Mouse (Mus musculus) neural tube, embryonic 13.5 days (tissue): ENCODE results near the gene Psma2. TPM values are rescaled to one million over a fixed set of nuclear protein-coding genes. Genes with fewer than 3 reads are reported as not detected.

ENCODE experiments used
- ATAC-seq: fragments of 200-750 bp; cut with Nextera tagmentation; 2 replicates; pipeline ENCODE4 v1.8.0; 2017; ENCODE audit warnings: low read depth, mild to moderate bottlenecking, moderate TSS enrichment, moderate library complexity
- H3K27ac ChIP-seq: fragments of 300-500 bp; sonication (generic); replicated peaks from 2 replicates; pipeline ENCODE4 v1.5.1; 2015; ENCODE audit warnings: moderate library complexity, mild to moderate bottlenecking, inconsistent platforms
- H3K27me3 ChIP-seq: fragments of 300-500 bp; sonication (generic); 2 replicates; pipeline ENCODE4 v1.6.1; 2015; ENCODE audit warnings: mild to moderate bottlenecking, inconsistent platforms
- H3K36me3 ChIP-seq: fragments of 300-500 bp; sonication (generic); 2 replicates; pipeline ENCODE4 v1.6.1; 2015; ENCODE audit warnings: mild to moderate bottlenecking, inconsistent platforms
- H3K4me1 ChIP-seq: fragments of 300-500 bp; sonication (generic); replicated peaks from 2 replicates; pipeline ENCODE4 v1.6.1; 2015; ENCODE audit warnings: inconsistent platforms
- H3K4me2 ChIP-seq: fragments of 300-500 bp; sonication (generic); 2 replicates; pipeline ENCODE4 v1.6.1; 2015; ENCODE audit warnings: inconsistent platforms, mild to moderate bottlenecking, moderate library complexity
- H3K4me3 ChIP-seq: fragments of 300-500 bp; sonication (generic); 2 replicates; pipeline ENCODE4 v1.5.1; 2015; ENCODE audit warnings: mild to moderate bottlenecking, inconsistent platforms
- H3K9ac ChIP-seq: fragments of 300-500 bp; sonication (generic); 2 replicates; pipeline ENCODE4 v1.6.1; 2015; ENCODE audit warnings: moderate library complexity, mild to moderate bottlenecking, inconsistent platforms
- H3K9me3 ChIP-seq: fragments of 300-500 bp; sonication (generic); 2 replicates; pipeline ENCODE4 v1.6.1; 2016; ENCODE audit warnings: inconsistent platforms
- WGBS: fragments of 180-500 bp; shearing (Covaris S2); methylation state at CpG from one replicate; pipeline ENCODE4 v1.1.7; 2015; 5-methylcytosine and 5-hydroxymethylcytosine counted together
- polyA plus RNA-seq: library from polyadenylated mRNA; unstranded; fragments of >200 nt; fragmentation: Nextera tagmentation; extraction: Ambion mirVana; gene quantifications from 2 replicates; pipeline ENCODE4 v1.2.1, GENCODE M21; 2015

Psma2 gene
- polyA plus RNA-seq, 1 experiment from 2014 or later, result 199 TPM

GRCm38 (mm10) chr13:14670342-14670741 is 57.3 kb downstream of the Psma2 start:
- 28% methylated on average over 2 of the region's 2 CpGs for WGBS
- Histone ChIP-seq H3K9ac (no peak overlapping the region), H3K4me2 (no peak overlapping the region), H3K9me3 (no peaks in the 10 kb centered on the region), H3K36me3 (no peaks in the 10 kb centered on the region), H3K4me1 (no peaks in the 10 kb centered on the region), H3K27ac (no peak overlapping the region), H3K4me3 (no peak overlapping the region), H3K27me3 (no peaks in the 10 kb centered on the region)
- ATAC-seq, result no peak

GRCm38 (mm10) chr13:14688955-14689354 is 75.9 kb downstream of the Psma2 start:
- H3K36me3 ChIP-seq, result no peaks in the 10 kb centered on the region
- ATAC-seq, result no peak
- 76% methylated on average over 3 of the region's 3 CpGs for WGBS
- H3K27me3 ChIP-seq, result no peaks in the 10 kb centered on the region
- H3K4me1 ChIP-seq, result no peaks in the 10 kb centered on the region
- no peak overlapping the region for H3K4me2 ChIP-seq
- H3K27ac ChIP-seq, result no peak overlapping the region
- no peak overlapping the region for H3K9ac ChIP-seq
- H3K4me3 ChIP-seq, result no peak overlapping the region
- H3K9me3 ChIP-seq, result no peaks in the 10 kb centered on the region

GRCm38 (mm10) chr13:14716801-14717200 is 103.8 kb downstream of the Psma2 start:
- WGBS, result 89% methylated on average over 2 of the region's 2 CpGs
- Histone ChIP-seq H3K9ac (no peak overlapping the region), H3K4me2 (no peak overlapping the region), H3K27me3 (no peaks in the 10 kb centered on the region), H3K9me3 (no peaks in the 10 kb centered on the region), H3K4me3 (no peak overlapping the region), H3K27ac (no peak overlapping the region), H3K4me1 (no peaks in the 10 kb centered on the region), H3K36me3 (no peaks in the 10 kb centered on the region)
- ATAC-seq, result no peak

- H3K4me3 ChIP-seq, result no peak overlapping the region
- H3K9ac ChIP-seq, result no peak overlapping the region
- H3K9me3 ChIP-seq, result no peaks in the 10 kb centered on the region
- ATAC-seq, result no peak
- H3K27ac ChIP-seq, result no peak overlapping the region
- H3K4me2 ChIP-seq, result no peak overlapping the region
- WGBS, result 63% methylated on average over 3 of the region's 3 CpGs
- H3K36me3 ChIP-seq, result no peaks in the 10 kb centered on the region
- no peaks in the 10 kb centered on the region for H3K4me1 ChIP-seq
- no peaks in the 10 kb centered on the region for H3K27me3 ChIP-seq
Measured at GRCm38 (mm10) chr13:14717755-14718154, 104.7 kb downstream of the Psma2 start.

Other genes with a start within 250 kb of the Psma2 start
- gene Hecw1, start 90.0 kb upstream of the Psma2 start, polyA plus RNA-seq, result 30.6 and 34.8 TPM in 2 replicates
- gene Mrpl32, start 75 bp upstream of the Psma2 start, polyA plus RNA-seq, result 135 and 146 TPM in 2 replicates
- gene AW209491, start 16.9 kb downstream of the Psma2 start, polyA plus RNA-seq, result 38.3 and 41.6 TPM in 2 replicates